Mouse (Mus musculus): ENCODE results near the gene Vmn2r104. TPM values are rescaled to one million over a fixed set of nuclear protein-coding genes. Genes with fewer than 3 reads are reported as not detected.

Gene Vmn2r104
- total RNA-seq (2023), result not detected

GRCm38 (mm10) chr17:20048236-20048635, at the start of gene Vmn2r104:
Gene Vmn2r104 (minus strand): TSS chr17:20048336.

Other genes starting within 250 kb of the Vmn2r104 start
- gene Fpr-rs7, start 65.9 kb upstream of the Vmn2r104 start, total RNA-seq (2023), result not detected
- not detected for gene Fpr-rs6, start 134.8 kb upstream of the Vmn2r104 start, total RNA-seq (2023)
- not detected for gene Vmn2r105, start 186.7 kb upstream of the Vmn2r104 start, total RNA-seq (2023)
- not detected for gene Vmn2r106, start 237.2 kb upstream of the Vmn2r104 start, total RNA-seq (2023)

All from CD8-positive naive resting alpha-beta T cell, adult 57 days (primary cell).